Mouse (Mus musculus): ENCODE data around the gene Syk. TPM values are rescaled to one million over a fixed set of nuclear protein-coding genes. Genes with fewer than 3 reads are reported as not detected.

The Syk gene
- polyA plus RNA-seq (2015; fragmentation: Nextera tagmentation; extraction: Ambion mirVana) = 5.0 and 5.3 TPM in 2 replicates

- no peaks in the 10 kb centered on the region for H3K27me3 ChIP-seq (ENCODE audit: control insufficient read depth, insufficient read depth, low read depth, low read length)
- peak within 1 kb of the TSS; percentile 80 for H3K27ac ChIP-seq (ENCODE audit: low read length)
- ATAC-seq (ENCODE audit: low read depth) = peak; percentile 89
- 0 out of 2 replicates have a peak, but pooled peaks cover 3% of the 10 kb centered on the region for H3K4me1 ChIP-seq (replicated peaks; ENCODE audit: control insufficient read depth, insufficient read depth, low read length)
- H3K4me2 ChIP-seq (ENCODE audit: low read depth, low read length) = peak within 1 kb of the TSS; percentile 90
- H3K9ac ChIP-seq (ENCODE audit: low read length) = peak within 1 kb of the TSS; percentile 78
- H3K36me3 ChIP-seq (ENCODE audit: control insufficient read depth, insufficient read depth, low read length) = no peaks in the 10 kb centered on the region
- peak within 1 kb of the TSS; percentile 73 for H3K4me3 ChIP-seq (ENCODE audit: low read length)
- H3K9me3 ChIP-seq (ENCODE audit: control insufficient read depth, low read length) = no peaks in the 10 kb centered on the region
- under 1% methylated on average over 63 of the region's 70 CpGs for WGBS
Measured at GRCm38 (mm10) chr13:52582878-52583661, at the start of gene Syk. Gene Syk, plus strand, starts transcription at chr13:52583173.

GRCm38 (mm10) chr13:52533644-52534043, 49.3 kb upstream of the Syk start:
- Histone ChIP-seq H3K9ac (ENCODE audit: low read length) (no peak overlapping the region), H3K27ac (ENCODE audit: low read length) (no peak overlapping the region), H3K4me1 (replicated peaks; ENCODE audit: control insufficient read depth, insufficient read depth, low read length) (peaks cover 6% of the 10 kb centered on the region; the same call in 1 of the 2 replicates), H3K9me3 (ENCODE audit: control insufficient read depth, low read length) (0 out of 2 replicates have a peak, but pooled peaks cover 3% of the 10 kb centered on the region), H3K4me3 (ENCODE audit: low read length) (no peak overlapping the region), H3K4me2 (ENCODE audit: low read depth, low read length) (no peak overlapping the region), H3K36me3 (ENCODE audit: control insufficient read depth, insufficient read depth, low read length) (no peaks in the 10 kb centered on the region), H3K27me3 (ENCODE audit: control insufficient read depth, insufficient read depth, low read depth, low read length) (peaks cover 8% of the 10 kb centered on the region)
- no peak for ATAC-seq (ENCODE audit: low read depth)
- 67% methylated on average over 5 of the region's 5 CpGs for WGBS

- Histone ChIP-seq H3K9me3 (ENCODE audit: control insufficient read depth, low read length) (0 out of 2 replicates have a peak, but pooled peaks cover 3% of the 10 kb centered on the region), H3K4me1 (replicated peaks; ENCODE audit: control insufficient read depth, insufficient read depth, low read length) (no peaks in the 10 kb centered on the region), H3K36me3 (ENCODE audit: control insufficient read depth, insufficient read depth, low read length) (no peaks in the 10 kb centered on the region), H3K4me3 (ENCODE audit: low read length) (no peak overlapping the region), H3K27me3 (ENCODE audit: control insufficient read depth, insufficient read depth, low read depth, low read length) (no peaks in the 10 kb centered on the region), H3K27ac (ENCODE audit: low read length) (no peak overlapping the region), H3K4me2 (ENCODE audit: low read depth, low read length) (no peak overlapping the region), H3K9ac (ENCODE audit: low read length) (no peak overlapping the region)
- 5% methylated on average over 4 of the region's 4 CpGs for WGBS
- ATAC-seq (ENCODE audit: low read depth) = no peak
Measured at GRCm38 (mm10) chr13:52535542-52535941, 47.4 kb upstream of the Syk start.

DNA sequence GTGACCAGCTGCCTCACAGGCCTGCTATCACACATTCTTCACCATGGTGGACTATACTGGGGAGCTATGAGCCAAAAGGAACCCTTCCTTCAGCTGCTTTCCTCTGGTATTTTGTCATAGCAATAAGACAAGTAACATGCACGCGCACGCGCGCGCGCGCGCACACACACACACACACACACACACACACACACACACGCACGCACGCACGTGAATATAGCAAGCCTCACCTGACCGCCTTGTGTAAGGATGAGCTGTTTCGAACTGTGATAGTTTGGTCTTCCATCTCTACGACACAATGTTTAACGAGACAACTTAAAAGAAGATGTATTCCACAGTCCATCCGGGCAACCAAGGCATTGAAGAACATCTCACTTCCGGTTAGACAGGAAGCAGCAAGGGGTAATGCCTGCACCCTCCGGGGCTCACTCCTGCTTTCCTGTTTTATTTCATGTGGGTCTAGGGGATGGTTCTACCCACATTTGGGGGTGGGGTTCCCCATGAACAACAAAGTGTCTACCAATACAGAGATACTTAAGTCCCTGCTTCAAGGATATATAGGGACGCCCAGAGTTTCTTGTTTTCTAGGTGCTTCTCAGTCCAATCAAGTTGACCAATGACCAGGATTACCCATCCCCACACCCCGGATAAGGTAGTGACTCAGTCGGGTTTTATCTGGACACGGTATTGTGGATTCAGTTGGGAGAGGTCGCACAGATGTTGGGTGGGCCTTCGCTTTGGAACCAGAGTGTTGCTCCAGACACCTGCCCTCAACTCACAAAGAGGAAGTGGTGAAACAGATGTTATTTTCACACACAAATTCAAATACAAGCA, 45.0 kb upstream of the Syk start:
- WGBS = 92% methylated on average over 26 of the region's 26 CpGs
- no peaks in the 10 kb centered on the region for H3K9me3 ChIP-seq (ENCODE audit: control insufficient read depth, low read length)
- no peak overlapping the region for H3K9ac ChIP-seq (ENCODE audit: low read length)
- no peaks in the 10 kb centered on the region for H3K4me1 ChIP-seq (replicated peaks; ENCODE audit: control insufficient read depth, insufficient read depth, low read length)
- no peak for ATAC-seq (ENCODE audit: low read depth)
- H3K36me3 ChIP-seq (ENCODE audit: control insufficient read depth, insufficient read depth, low read length) = no peaks in the 10 kb centered on the region
- H3K27me3 ChIP-seq (ENCODE audit: control insufficient read depth, insufficient read depth, low read depth, low read length) = no peaks in the 10 kb centered on the region
- no peak overlapping the region for H3K4me3 ChIP-seq (ENCODE audit: low read length)
- H3K4me2 ChIP-seq (ENCODE audit: low read depth, low read length) = no peak overlapping the region
- H3K27ac ChIP-seq (ENCODE audit: low read length) = no peak overlapping the region

- Histone ChIP-seq H3K9me3 (ENCODE audit: control insufficient read depth, low read length) (no peaks in the 10 kb centered on the region), H3K27me3 (ENCODE audit: control insufficient read depth, insufficient read depth, low read depth, low read length) (no peaks in the 10 kb centered on the region), H3K36me3 (ENCODE audit: control insufficient read depth, insufficient read depth, low read length) (no peaks in the 10 kb centered on the region), H3K27ac (ENCODE audit: low read length) (no peak overlapping the region), H3K4me1 (replicated peaks; ENCODE audit: control insufficient read depth, insufficient read depth, low read length) (no peaks in the 10 kb centered on the region), H3K4me2 (ENCODE audit: low read depth, low read length) (no peak overlapping the region), H3K9ac (ENCODE audit: low read length) (no peak overlapping the region), H3K4me3 (ENCODE audit: low read length) (no peak overlapping the region)
- 85% methylated on average over 9 of the region's 9 CpGs for WGBS
- ATAC-seq (ENCODE audit: low read depth) = no peak
Measured at GRCm38 (mm10) chr13:52538588-52539116, 44.3 kb upstream of the Syk start.

GRCm38 (mm10) chr13:52539461-52539860, 43.5 kb upstream of the Syk start:
- no peak overlapping the region for H3K4me2 ChIP-seq (ENCODE audit: low read depth, low read length)
- WGBS = 88% methylated on average over 6 of the region's 6 CpGs
- no peak for ATAC-seq (ENCODE audit: low read depth)
- H3K9me3 ChIP-seq (ENCODE audit: control insufficient read depth, low read length) = no peaks in the 10 kb centered on the region
- no peak overlapping the region for H3K9ac ChIP-seq (ENCODE audit: low read length)
- H3K27ac ChIP-seq (ENCODE audit: low read length) = no peak overlapping the region
- no peaks in the 10 kb centered on the region for H3K4me1 ChIP-seq (replicated peaks; ENCODE audit: control insufficient read depth, insufficient read depth, low read length)
- no peaks in the 10 kb centered on the region for H3K27me3 ChIP-seq (ENCODE audit: control insufficient read depth, insufficient read depth, low read depth, low read length)
- H3K36me3 ChIP-seq (ENCODE audit: control insufficient read depth, insufficient read depth, low read length) = no peaks in the 10 kb centered on the region
- no peak overlapping the region for H3K4me3 ChIP-seq (ENCODE audit: low read length)

GRCm38 (mm10) chr13:52541385-52542035, 41.5 kb upstream of the Syk start:
- no peaks in the 10 kb centered on the region for H3K4me1 ChIP-seq (replicated peaks; ENCODE audit: control insufficient read depth, insufficient read depth, low read length)
- WGBS = 62% methylated on average over 5 of the region's 5 CpGs

DNA sequence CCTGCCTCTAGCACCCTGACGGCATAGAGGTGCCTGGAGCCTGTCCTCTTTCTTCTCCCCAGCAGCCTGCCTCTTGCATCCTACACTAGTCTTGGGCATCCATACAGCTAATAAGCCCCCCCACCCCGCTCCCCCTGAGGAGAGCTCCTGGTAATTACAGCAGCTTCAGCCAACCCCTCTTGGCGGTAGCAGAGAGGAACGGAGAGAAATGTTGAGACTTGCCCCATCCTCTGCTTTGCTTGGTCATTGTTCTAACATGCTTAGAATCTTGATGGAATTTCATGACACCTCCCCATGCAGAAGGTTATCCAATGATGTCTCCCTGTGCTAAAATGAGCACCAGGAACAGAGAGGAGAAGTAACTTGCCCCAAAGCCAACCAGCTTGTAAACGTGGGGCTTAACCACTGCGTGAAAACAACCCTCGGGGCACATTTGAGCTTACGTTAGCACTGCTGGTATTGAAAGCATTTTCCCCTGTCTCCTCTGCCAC, 40.9 kb upstream of the Syk start:
- no peak overlapping the region for H3K9ac ChIP-seq (ENCODE audit: low read length)
- H3K4me2 ChIP-seq (ENCODE audit: low read depth, low read length) = no peak overlapping the region
- H3K27ac ChIP-seq (ENCODE audit: low read length) = no peak overlapping the region
- H3K4me1 ChIP-seq (replicated peaks; ENCODE audit: control insufficient read depth, insufficient read depth, low read length) = no peaks in the 10 kb centered on the region
- H3K27me3 ChIP-seq (ENCODE audit: control insufficient read depth, insufficient read depth, low read depth, low read length) = no peaks in the 10 kb centered on the region
- H3K9me3 ChIP-seq (ENCODE audit: control insufficient read depth, low read length) = no peaks in the 10 kb centered on the region
- no peaks in the 10 kb centered on the region for H3K36me3 ChIP-seq (ENCODE audit: control insufficient read depth, insufficient read depth, low read length)
- no peak for ATAC-seq (ENCODE audit: low read depth)
- WGBS = 57% methylated on average over 8 of the region's 8 CpGs
- no peak overlapping the region for H3K4me3 ChIP-seq (ENCODE audit: low read length)

More at GRCm38 (mm10) chr13:52541385-52542035, 41.5 kb upstream of the Syk start:
- Histone ChIP-seq H3K4me3 (ENCODE audit: low read length) (no peak overlapping the region), H3K4me2 (ENCODE audit: low read depth, low read length) (no peak overlapping the region), H3K9ac (ENCODE audit: low read length) (no peak overlapping the region), H3K27ac (ENCODE audit: low read length) (no peak overlapping the region), H3K9me3 (ENCODE audit: control insufficient read depth, low read length) (no peaks in the 10 kb centered on the region), H3K36me3 (ENCODE audit: control insufficient read depth, insufficient read depth, low read length) (no peaks in the 10 kb centered on the region), H3K27me3 (ENCODE audit: control insufficient read depth, insufficient read depth, low read depth, low read length) (no peaks in the 10 kb centered on the region)
- no peak for ATAC-seq (ENCODE audit: low read depth)

Data from lung, embryonic 16.5 days (tissue).